Mouse (Mus musculus) neural tube, embryonic 11.5 days (tissue): ENCODE measurements around the gene Bfsp1. TPM values are rescaled to one million over a fixed set of nuclear protein-coding genes. Genes with fewer than 3 reads are reported as not detected.
A peak's percentile ranks its signal among the peaks of the same experiment; 100 is the strongest.

Experiments used
- ATAC-seq: fragments of 200-750 bp; cut with Nextera tagmentation; 2 replicates; pipeline ENCODE4 v1.8.0; 2017; ENCODE audit warnings: moderate number of reproducible peaks, mild to moderate bottlenecking, moderate TSS enrichment, moderate library complexity; ENCODE audit not compliant: insufficient read depth, low FRiP score, low TSS enrichment
- DNase-seq: peaks from one replicate; pipeline ENCODE4 v3.0.0-alpha.2; 2015; ENCODE audit warnings: low spot score
- H3K27ac ChIP-seq: fragments of 300-500 bp; sonication (generic); 2 replicates; pipeline ENCODE4 v1.5.1; 2014; ENCODE audit warnings: low read depth, mild to moderate bottlenecking, low read length
- H3K27me3 ChIP-seq: fragments of 300-500 bp; sonication (generic); 2 replicates; pipeline ENCODE4 v1.6.1; 2014; ENCODE audit warnings: mild to moderate bottlenecking, low read length, mixed read lengths; ENCODE audit not compliant: control insufficient read depth, insufficient read depth
- H3K36me3 ChIP-seq: fragments of 300-500 bp; sonication (generic); 2 replicates; pipeline ENCODE4 v1.6.1; 2014; ENCODE audit warnings: mild to moderate bottlenecking, low read length, moderate library complexity, mixed read lengths; ENCODE audit not compliant: control insufficient read depth, insufficient read depth
- H3K4me1 ChIP-seq: fragments of 300-500 bp; sonication (generic); 2 replicates; pipeline ENCODE4 v1.6.1; 2014; ENCODE audit warnings: low read length, mixed read lengths; ENCODE audit not compliant: control insufficient read depth, insufficient read depth
- H3K4me2 ChIP-seq: fragments of 300-500 bp; sonication (generic); 2 replicates; pipeline ENCODE4 v1.6.1; 2014; ENCODE audit warnings: low read depth, mild to moderate bottlenecking, moderate library complexity
- H3K4me3 ChIP-seq: fragments of 300-500 bp; sonication (generic); 2 replicates; pipeline ENCODE4 v1.5.1; 2014; ENCODE audit warnings: low read depth, low read length
- H3K9ac ChIP-seq: fragments of 300-500 bp; sonication (generic); 2 replicates; pipeline ENCODE4 v1.6.1; 2014; ENCODE audit warnings: mild to moderate bottlenecking, low read length
- H3K9me3 ChIP-seq: fragments of 300-500 bp; sonication (generic); 2 replicates; pipeline ENCODE4 v1.6.1; 2016; ENCODE audit warnings: low read length; ENCODE audit not compliant: control insufficient read depth
- WGBS: fragments of 180-500 bp; shearing (Covaris S2); extraction: QIAGEN DNeasy Blood & Tissue Kit; methylation state at CpG from one replicate; pipeline ENCODE4 v1.1.7; 2014; 5-methylcytosine and 5-hydroxymethylcytosine counted together
- polyA plus RNA-seq: library from polyadenylated mRNA; unstranded; fragments of >200 nt; fragmentation: Nextera tagmentation; extraction: Ambion mirVana; gene quantifications from 2 replicates; pipeline ENCODE4 v1.2.1, GENCODE M21; 2014

The Bfsp1 gene
- polyA plus RNA-seq, 1 experiment from 2014 or later, result 0.82 TPM

DNA sequence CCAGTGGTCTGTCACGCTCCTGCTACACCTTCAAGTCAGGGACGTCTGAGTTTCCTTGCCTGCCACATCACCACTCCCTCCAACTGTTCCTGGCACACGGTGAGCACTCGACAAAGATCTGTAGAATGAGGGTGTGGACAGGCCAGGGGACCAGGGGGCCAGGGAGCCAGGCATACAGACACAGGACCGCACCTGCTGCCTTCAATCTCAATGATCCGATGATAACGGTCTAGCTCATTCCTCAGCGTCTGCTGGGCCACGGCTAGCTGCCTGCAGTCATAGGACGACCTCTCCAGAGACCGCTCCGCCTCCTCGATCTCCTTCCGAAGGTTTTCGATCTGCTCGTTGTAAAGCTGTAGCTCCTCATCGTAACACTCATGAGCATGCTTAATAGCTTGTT lies 31.3 kb downstream of the Bfsp1 start:
- WGBS, result 67% methylated on average over 17 of the region's 17 CpGs
- H3K9me3 ChIP-seq, result no peaks in the 10 kb centered on the region

DNA sequence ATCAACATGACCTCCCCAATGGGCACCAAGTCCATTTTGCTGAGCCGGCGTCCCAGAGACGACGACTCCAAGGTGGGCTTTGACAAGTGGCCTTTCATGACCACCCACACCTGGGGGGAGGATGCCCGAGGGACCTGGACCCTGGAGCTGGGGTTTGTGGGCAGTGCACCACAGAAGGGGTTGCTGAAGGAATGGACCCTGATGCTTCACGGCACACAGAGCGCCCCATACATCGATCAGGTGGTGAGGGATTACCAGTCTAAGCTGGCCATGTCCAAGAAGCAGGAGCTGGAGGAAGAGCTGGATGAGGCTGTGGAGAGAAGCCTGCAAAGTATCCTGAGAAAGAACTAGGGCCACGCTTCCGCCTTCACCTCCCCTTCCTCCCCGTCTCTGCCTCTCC lies 49.5 kb downstream of the Bfsp1 start:
- DNase-seq (no peak), ATAC-seq (no peak)
- no peak overlapping the region for H3K4me3 ChIP-seq
- H3K9ac ChIP-seq, result no peak overlapping the region
- H3K27me3 ChIP-seq, result no peaks in the 10 kb centered on the region
- no peaks in the 10 kb centered on the region for H3K36me3 ChIP-seq
- H3K4me2 ChIP-seq, result no peak overlapping the region
- 92% methylated on average over 11 of the region's 11 CpGs for WGBS
- no peaks in the 10 kb centered on the region for H3K9me3 ChIP-seq
- H3K27ac ChIP-seq, result no peak overlapping the region
- H3K4me1 ChIP-seq, result no peaks in the 10 kb centered on the region

More for the DNA sequence above, 31.3 kb downstream of the Bfsp1 start:
- no peaks in the 10 kb centered on the region for H3K4me1 ChIP-seq
- H3K27ac ChIP-seq, result no peak overlapping the region
- H3K27me3 ChIP-seq, result no peaks in the 10 kb centered on the region
- H3K4me3 ChIP-seq, result no peak overlapping the region
- H3K4me2 ChIP-seq, result no peak overlapping the region
- no peaks in the 10 kb centered on the region for H3K36me3 ChIP-seq
- ATAC-seq (no peak), DNase-seq (no peak)
- no peak overlapping the region for H3K9ac ChIP-seq

DNA sequence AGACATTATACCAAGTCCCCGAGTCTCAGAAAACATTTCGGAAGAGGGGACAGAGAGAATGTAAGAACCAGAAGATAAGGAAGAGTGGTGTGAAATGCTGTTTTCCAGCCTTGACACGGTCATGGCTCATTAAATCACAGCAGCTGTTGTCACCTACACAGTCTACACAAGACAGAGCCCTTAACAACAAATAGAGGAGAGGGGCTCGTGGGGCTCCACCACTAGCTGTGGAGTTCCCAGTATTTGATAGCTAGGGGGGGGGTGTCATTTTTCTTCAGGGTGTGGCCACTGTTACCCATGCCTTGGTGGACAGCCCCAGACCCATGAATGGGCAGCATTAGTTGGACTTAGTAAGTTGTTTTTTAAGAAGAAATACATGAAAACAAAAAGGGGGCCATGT lies 50.7 kb downstream of the Bfsp1 start:
- 54% methylated on average over 4 of the region's 4 CpGs for WGBS
- Histone ChIP-seq H3K4me3 (no peak overlapping the region), H3K27ac (no peak overlapping the region), H3K4me2 (no peak overlapping the region), H3K9ac (no peak overlapping the region), H3K27me3 (no peaks in the 10 kb centered on the region), H3K4me1 (no peaks in the 10 kb centered on the region), H3K36me3 (no peaks in the 10 kb centered on the region), H3K9me3 (no peaks in the 10 kb centered on the region)
- DNase-seq (no peak), ATAC-seq (no peak; the same call in 1 of the 2 replicates)

DNA sequence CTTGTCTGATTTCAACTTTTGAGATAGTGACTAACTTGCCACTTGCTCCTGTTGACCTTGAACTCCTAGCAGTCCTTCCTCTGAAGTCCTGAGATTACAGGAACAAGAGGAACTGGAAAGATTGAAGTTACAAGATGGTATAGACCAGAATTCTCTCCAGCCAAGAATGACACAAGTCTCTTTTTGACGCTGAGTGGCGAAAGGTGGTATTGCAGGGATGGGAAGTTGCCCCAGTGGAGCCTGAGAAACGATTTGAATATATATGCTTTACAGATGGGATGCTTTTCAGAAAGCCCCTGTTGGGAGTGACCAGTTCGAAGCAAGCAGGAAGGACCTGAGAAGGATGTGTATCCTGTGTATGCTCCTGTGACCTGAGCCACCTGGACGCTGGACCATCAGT lies 54.2 kb downstream of the Bfsp1 start:
- H3K4me2 ChIP-seq, result no peak overlapping the region
- ATAC-seq (no peak), DNase-seq (no peak)
- no peaks in the 10 kb centered on the region for H3K27me3 ChIP-seq
- H3K27ac ChIP-seq, result no peak overlapping the region
- H3K4me3 ChIP-seq, result no peak overlapping the region
- 66% methylated on average over 5 of the region's 5 CpGs for WGBS
- no peaks in the 10 kb centered on the region for H3K36me3 ChIP-seq
- H3K9ac ChIP-seq, result no peak overlapping the region
- no peaks in the 10 kb centered on the region for H3K9me3 ChIP-seq
- H3K4me1 ChIP-seq, result no peaks in the 10 kb centered on the region

DNA sequence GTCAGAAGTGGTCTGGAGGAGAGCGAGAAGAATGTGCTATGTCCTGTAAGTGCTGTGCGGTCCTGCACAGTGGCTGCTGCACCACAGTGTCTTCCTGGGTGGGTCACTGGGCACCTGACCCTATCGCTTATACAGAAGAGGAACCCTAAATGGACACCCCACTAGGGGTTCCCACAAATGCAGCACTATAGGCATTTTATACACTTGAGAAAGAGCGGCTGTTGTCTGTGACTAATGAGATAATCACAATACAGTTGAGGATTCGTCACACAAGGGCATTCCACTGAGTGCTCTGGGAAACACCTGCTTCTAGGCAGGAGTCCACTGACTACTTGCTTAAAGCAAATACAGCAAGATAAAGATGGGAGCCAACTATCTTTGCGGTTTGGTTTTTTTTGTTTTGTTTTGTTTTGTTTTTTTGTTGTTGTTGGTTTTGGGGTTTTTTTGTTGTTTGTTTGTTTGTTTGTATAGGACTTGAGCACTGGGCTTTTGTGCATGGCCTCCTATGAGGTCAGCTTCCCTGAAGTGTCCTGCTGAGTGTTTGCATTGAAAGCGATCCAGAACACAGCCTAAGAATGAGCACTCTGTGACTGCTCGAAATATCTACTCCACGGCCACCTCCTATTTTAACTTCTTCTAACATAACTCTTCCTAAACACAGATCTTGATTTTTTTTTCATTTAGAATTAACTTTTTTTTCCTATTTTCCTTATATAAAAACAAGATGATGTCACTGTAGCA lies 55.9 kb downstream of the Bfsp1 start:
- no peaks in the 10 kb centered on the region for H3K27me3 ChIP-seq
- H3K9ac ChIP-seq, result no peak overlapping the region
- 71% methylated on average over 9 of the region's 9 CpGs for WGBS
- no peaks in the 10 kb centered on the region for H3K36me3 ChIP-seq
- DNase-seq, result no peak
- no peak overlapping the region for H3K4me3 ChIP-seq
- no peak overlapping the region for H3K4me2 ChIP-seq
- H3K9me3 ChIP-seq, result no peaks in the 10 kb centered on the region
- no peak overlapping the region for H3K27ac ChIP-seq
- H3K4me1 ChIP-seq, result no peaks in the 10 kb centered on the region
- ATAC-seq, result 0 out of 2 replicates have a peak, but pooled peaks have one; percentile 60

DNA sequence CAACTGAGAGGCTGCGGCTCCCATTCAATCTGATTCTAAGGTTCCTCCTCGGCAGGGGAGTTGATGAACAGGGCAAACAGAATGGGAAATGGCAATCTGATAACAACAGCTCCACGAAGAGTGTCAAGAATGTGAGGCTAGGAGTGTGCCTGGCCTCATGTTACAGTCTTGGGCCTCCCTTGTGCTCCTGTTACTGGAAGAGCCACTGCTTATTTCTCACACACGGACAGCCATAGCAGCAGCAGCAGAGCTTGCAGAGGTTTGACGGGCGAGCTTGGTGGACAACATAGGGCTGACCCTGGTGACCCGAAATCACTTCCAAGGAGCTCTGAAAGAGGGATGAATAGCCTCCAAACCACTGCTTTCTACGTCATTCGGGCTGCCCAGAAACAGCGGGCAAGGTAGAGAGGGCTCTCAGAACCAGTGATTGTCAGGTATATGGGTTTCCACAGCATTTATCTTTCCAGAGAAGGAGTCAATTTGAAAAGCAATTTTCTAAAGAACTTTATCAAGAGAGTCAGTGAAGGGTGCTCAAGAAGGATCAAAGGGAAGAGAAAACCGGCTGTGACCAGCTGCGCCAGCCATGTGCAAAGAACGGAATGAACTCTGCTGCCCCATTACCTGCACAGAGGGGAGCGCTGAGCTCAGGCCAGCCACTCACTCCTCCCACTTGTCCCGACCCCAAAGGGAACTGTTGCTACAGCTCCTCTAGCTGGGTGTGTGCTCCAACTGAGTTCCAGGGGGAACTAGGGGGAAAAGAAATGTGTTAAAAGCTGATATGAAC lies 56.6 kb downstream of the Bfsp1 start:
- H3K27ac ChIP-seq, result no peak overlapping the region
- H3K36me3 ChIP-seq, result no peaks in the 10 kb centered on the region
- no peak overlapping the region for H3K4me2 ChIP-seq
- no peak overlapping the region for H3K9ac ChIP-seq
- no peaks in the 10 kb centered on the region for H3K4me1 ChIP-seq
- H3K4me3 ChIP-seq, result no peak overlapping the region
- DNase-seq (no peak), ATAC-seq (0 out of 2 replicates have a peak, but pooled peaks have one; percentile 23)
- H3K27me3 ChIP-seq, result no peaks in the 10 kb centered on the region
- WGBS, result 71% methylated on average over 15 of the region's 15 CpGs
- H3K9me3 ChIP-seq, result no peaks in the 10 kb centered on the region

DNA sequence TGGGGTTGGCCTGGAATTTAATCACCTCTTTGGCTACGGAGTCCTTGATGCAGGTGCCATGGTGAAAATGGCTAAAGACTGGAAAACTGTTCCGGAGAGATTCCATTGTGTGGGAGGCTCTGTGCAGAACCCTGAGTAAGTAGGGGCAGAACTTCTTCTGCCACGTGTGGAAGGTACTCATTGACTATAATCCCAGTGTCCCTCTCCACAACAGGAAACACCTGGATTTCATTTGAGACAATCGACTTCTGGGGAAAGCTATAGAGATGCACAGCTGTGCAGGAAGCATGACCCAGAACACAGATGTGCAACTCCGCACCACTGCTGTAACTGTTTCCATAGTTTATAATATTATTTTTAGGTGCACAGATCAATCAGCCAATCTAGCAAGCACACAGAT lies 61.9 kb downstream of the Bfsp1 start:
- no peaks in the 10 kb centered on the region for H3K27me3 ChIP-seq
- H3K4me3 ChIP-seq, result no peak overlapping the region
- DNase-seq (no peak), ATAC-seq (no peak)
- WGBS, result 75% methylated on average over 5 of the region's 5 CpGs
- H3K27ac ChIP-seq, result no peak overlapping the region
- no peaks in the 10 kb centered on the region for H3K9me3 ChIP-seq
- no peak overlapping the region for H3K4me2 ChIP-seq
- H3K9ac ChIP-seq, result no peak overlapping the region
- H3K4me1 ChIP-seq, result no peaks in the 10 kb centered on the region
- no peaks in the 10 kb centered on the region for H3K36me3 ChIP-seq

DNA sequence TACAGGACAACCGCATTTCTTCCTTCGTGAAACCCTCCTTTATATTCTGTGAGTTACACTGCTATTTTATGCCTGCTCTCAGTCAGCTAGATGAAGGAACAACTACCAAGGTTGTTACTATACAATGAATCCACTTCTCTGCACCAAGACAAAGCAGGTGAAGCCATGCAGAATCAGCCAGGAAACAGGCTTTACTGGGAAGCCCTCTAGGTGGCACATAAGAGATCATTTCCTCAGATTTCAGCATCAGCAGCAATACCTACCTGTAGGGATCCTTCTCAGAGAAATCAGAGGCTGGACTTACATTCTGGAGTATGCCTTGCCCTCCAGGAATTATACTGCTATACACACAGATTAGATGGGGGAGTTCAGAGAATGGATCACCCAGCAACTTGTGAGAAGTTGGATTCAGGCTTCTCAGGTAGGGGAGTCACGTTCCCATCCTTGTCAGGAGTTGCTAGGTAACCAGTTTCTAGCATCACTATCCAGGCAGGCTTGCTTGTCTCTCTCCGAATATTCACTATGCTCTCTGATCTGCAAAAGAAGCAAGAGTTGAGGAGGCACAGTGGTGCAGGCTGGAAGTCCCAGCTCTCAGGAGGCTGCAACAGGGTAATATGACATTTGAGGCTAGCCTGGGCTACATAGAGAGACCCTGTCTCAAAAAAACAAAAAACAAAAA lies 66.5 kb downstream of the Bfsp1 start:
- Histone ChIP-seq H3K27ac (no peak overlapping the region), H3K4me2 (no peak overlapping the region), H3K4me1 (no peaks in the 10 kb centered on the region), H3K9ac (no peak overlapping the region), H3K9me3 (no peaks in the 10 kb centered on the region), H3K27me3 (no peaks in the 10 kb centered on the region), H3K4me3 (no peak overlapping the region), H3K36me3 (no peaks in the 10 kb centered on the region)
- 83% methylated on average over 4 of the region's 4 CpGs for WGBS
- DNase-seq (no peak), ATAC-seq (no peak)
